In the genomic region with DNA sequence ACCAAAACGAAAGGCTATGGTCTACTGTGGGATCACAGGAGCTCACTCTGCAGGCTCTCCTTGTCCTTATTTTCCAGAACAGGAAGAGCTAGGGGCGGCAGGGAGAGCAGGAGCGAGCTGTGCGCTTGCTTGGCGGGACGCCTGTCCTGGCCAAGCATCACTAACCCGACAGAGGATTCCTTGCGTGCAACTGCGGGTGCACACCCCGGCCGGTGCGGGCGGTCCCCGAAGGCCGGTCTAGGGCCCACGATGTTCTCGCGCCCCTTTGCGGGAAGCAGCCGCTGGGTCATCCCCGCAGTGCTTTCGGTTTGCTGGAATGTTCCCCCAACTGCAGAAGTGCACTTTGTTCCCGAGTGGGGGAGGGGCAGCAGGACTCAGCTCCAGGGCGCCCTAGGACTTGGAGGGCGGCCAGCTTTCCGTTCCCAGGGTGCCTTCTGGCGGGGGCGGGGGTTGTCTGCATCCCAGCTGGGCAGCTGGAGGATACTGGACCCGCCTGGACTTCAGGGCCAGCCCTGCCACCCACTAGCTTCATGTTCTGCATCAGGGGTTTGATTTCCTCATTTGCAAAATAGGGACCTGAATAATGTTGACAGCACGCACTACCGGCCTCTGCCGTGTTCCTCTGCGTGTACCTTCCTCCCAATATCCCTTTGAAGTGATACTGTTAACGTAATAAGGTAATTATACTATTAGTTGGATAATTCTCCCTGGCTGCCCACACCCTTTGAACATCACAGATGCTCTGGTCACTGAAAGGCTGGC, we compare ENCODE assay signal across 8 mouse cellular contexts. TPM values are rescaled to one million over a fixed set of nuclear protein-coding genes. Genes with fewer than 3 reads are reported as not detected.
DNase-seq lines count a peak whose midpoint lies in the region; ATAC-seq lines count a peak whose summit lies in the region.

No protein-coding gene starts in this region.

- peak overlapping the region; percentile 55 for H3K4me3 ChIP-seq in embryonic facial prominence, embryonic 13.5 days
- peak overlapping the region; percentile 41 for H3K4me3 ChIP-seq in limb, embryonic 11.5 days (ENCODE audit: low read depth, low read length)
- H3K4me3 ChIP-seq in midbrain, embryonic 11.5 days (ENCODE audit: low read depth, low read length), result peak overlapping the region; percentile 40

- H3K27me3 ChIP-seq in embryonic facial prominence, embryonic 13.5 days, result no peaks in the 10 kb centered on the region
- no peaks in the 10 kb centered on the region for H3K27me3 ChIP-seq in limb, embryonic 11.5 days (ENCODE audit: control insufficient read depth, insufficient read depth, low read length)
- H3K27me3 ChIP-seq in midbrain, embryonic 11.5 days (ENCODE audit: control insufficient read depth, insufficient read depth, low read length), result no peaks in the 10 kb centered on the region

- H3K9me3 ChIP-seq in embryonic facial prominence, embryonic 13.5 days, result no peaks in the 10 kb centered on the region
- no peaks in the 10 kb centered on the region for H3K9me3 ChIP-seq in limb, embryonic 11.5 days (ENCODE audit: control insufficient read depth, low read length)
- no peaks in the 10 kb centered on the region; the same call in 1 of the 2 replicates for H3K9me3 ChIP-seq in midbrain, embryonic 11.5 days (ENCODE audit: control insufficient read depth, low read length)

- H3K27ac ChIP-seq in embryonic facial prominence, embryonic 13.5 days, result peak overlapping the region; percentile 97
- peak overlapping the region; percentile 86 for H3K27ac ChIP-seq in limb, embryonic 11.5 days (replicated peaks; ENCODE audit: low read depth, low read length)
- peak overlapping the region; percentile 61 for H3K27ac ChIP-seq in midbrain, embryonic 11.5 days (ENCODE audit: low read depth, low read length)

- ATAC-seq in CD4-positive, CD25-positive, alpha-beta regulatory T cell, adult 4 months, result no peak
- peak; percentile 81 for ATAC-seq in embryonic facial prominence, embryonic 13.5 days (ENCODE audit: insufficient number of reproducible peaks, insufficient read depth, low FRiP score, low TSS enrichment, low read depth)
- ATAC-seq in limb, embryonic 11.5 days (ENCODE audit: insufficient number of reproducible peaks, low FRiP score, low TSS enrichment, low read depth), result peak; percentile 54; the same call in 1 of the 2 replicates
- ATAC-seq in midbrain, embryonic 11.5 days (ENCODE audit: low FRiP score), result peak; percentile 64

- peaks cover 19% of the 10 kb centered on the region for H3K4me1 ChIP-seq in embryonic facial prominence, embryonic 13.5 days
- H3K4me1 ChIP-seq in limb, embryonic 11.5 days (ENCODE audit: control insufficient read depth, insufficient read depth, low read length), result peaks cover 3% of the 10 kb centered on the region; the same call in 1 of the 2 replicates
- peaks cover 15% of the 10 kb centered on the region for H3K4me1 ChIP-seq in midbrain, embryonic 11.5 days (ENCODE audit: control insufficient read depth, insufficient read depth, low read length)

- H3K36me3 ChIP-seq in embryonic facial prominence, embryonic 13.5 days, result no peaks in the 10 kb centered on the region
- no peaks in the 10 kb centered on the region for H3K36me3 ChIP-seq in limb, embryonic 11.5 days (ENCODE audit: control insufficient read depth, insufficient read depth, low read length)
- no peaks in the 10 kb centered on the region for H3K36me3 ChIP-seq in midbrain, embryonic 11.5 days (ENCODE audit: control insufficient read depth, insufficient read depth, low read length)

- H3K4me2 ChIP-seq in embryonic facial prominence, embryonic 13.5 days, result peak overlapping the region; percentile 75
- peak overlapping the region; percentile 74 for H3K4me2 ChIP-seq in limb, embryonic 11.5 days (ENCODE audit: low read depth, severe bottlenecking)
- peak overlapping the region; percentile 73 for H3K4me2 ChIP-seq in midbrain, embryonic 11.5 days

- DNase-seq in CD4-positive, CD25-positive, alpha-beta regulatory T cell, adult 2 months (ENCODE audit: low read depth, low spot score), result peak; percentile 17
- DNase-seq in heart, adult 8-10 months (ENCODE audit: low spot score), result peak; percentile 98
- DNase-seq in kidney, adult 9 months, result peak; percentile 99
- peak; percentile 87 for DNase-seq in limb, embryonic 11.5 days (ENCODE audit: low spot score)
- DNase-seq in midbrain, embryonic 11.5 days (ENCODE audit: low spot score, missing footprints), result peak; percentile 96
- peak; percentile 94 for DNase-seq in skeletal muscle tissue, adult 2 months (ENCODE audit: low read depth, low spot score)

- peak overlapping the region; percentile 78 for H3K9ac ChIP-seq in embryonic facial prominence, embryonic 13.5 days
- H3K9ac ChIP-seq in limb, embryonic 11.5 days (ENCODE audit: low read length), result peak overlapping the region; percentile 79
- H3K9ac ChIP-seq in midbrain, embryonic 11.5 days (ENCODE audit: low read length), result peak overlapping the region; percentile 75

- 1% methylated on average over 34 of the region's 34 CpGs for WGBS in embryonic facial prominence, embryonic 13.5 days
- WGBS in limb, embryonic 11.5 days, result under 1% methylated on average over 34 of the region's 34 CpGs
- 2% methylated on average over 34 of the region's 34 CpGs for WGBS in midbrain, embryonic 11.5 days

RNA-seq across cellular contexts. Expression of a gene that starts 39.6 kb away (rescaled TPM):
- polyA plus RNA-seq in CD4-positive, CD25-positive, alpha-beta regulatory T cell, adult 4 months (2017; shearing (Covaris generic)), result not detected
- 0.58 TPM in 1 of 2 replicates, not detected in the other for polyA plus RNA-seq in embryonic facial prominence, embryonic 13.5 days (2015; fragmentation: Nextera tagmentation; extraction: Ambion mirVana)
- total RNA-seq in heart, adult 8-10 months (2022), result under 1 TPM in 3 of 4 experiments, not detected in 1; 0.08 to 0.20 (median 0.12) TPM
- polyA plus RNA-seq in limb, embryonic 11.5 days (2014; fragmentation: Nextera tagmentation; extraction: Ambion mirVana), result 0.12 TPM in 1 of 2 replicates, not detected in the other
- 0.05 and 0.10 TPM in 2 replicates for polyA plus RNA-seq in midbrain, embryonic 11.5 days (2014; fragmentation: Nextera tagmentation; extraction: Ambion mirVana)

Comparison
In these comparisons a context has a peak if more than half of its experiments do, and no peak if none do; other contexts are left out.
1. DNase-seq: peak in every context shown above with its lines; median percentile 99 in kidney, adult 9 months; 98 in heart, adult 8-10 months; 96 in midbrain, embryonic 11.5 days; 94 in skeletal muscle tissue, adult 2 months; 87 in limb, embryonic 11.5 days; 17 in CD4-positive, CD25-positive, alpha-beta regulatory T cell, adult 2 months.